Mouse (Mus musculus) hindbrain, embryonic 15.5 days (tissue): ENCODE measurements at regions not wholly inside any gene's neighbourhood (a gene's known extent, or its start where the extent isn't known, plus 50 kb on each side); places are given as distances from the start of the nearest gene placed in this dataset.

Experiments
- ATAC-seq: fragments of 200-750 bp; cut with Nextera tagmentation; 2 replicates; pipeline ENCODE4 v1.8.0; 2017; ENCODE audit warnings: low read depth, moderate number of reproducible peaks, moderate TSS enrichment; ENCODE audit not compliant: low FRiP score
- H3K27ac ChIP-seq: fragments of 300-500 bp; sonication (generic); replicated peaks from 2 replicates; pipeline ENCODE4 v1.5.1; 2015; ENCODE audit warnings: mild to moderate bottlenecking, inconsistent platforms
- H3K27me3 ChIP-seq: fragments of 300-500 bp; sonication (generic); 2 replicates; pipeline ENCODE4 v1.6.1; 2015; ENCODE audit warnings: control low read depth, inconsistent platforms
- H3K36me3 ChIP-seq: fragments of 300-500 bp; sonication (generic); 2 replicates; pipeline ENCODE4 v1.6.1; 2015; ENCODE audit warnings: control low read depth, inconsistent platforms
- H3K4me1 ChIP-seq: fragments of 300-500 bp; sonication (generic); replicated peaks from 2 replicates; pipeline ENCODE4 v1.6.1; 2015; ENCODE audit warnings: control low read depth, inconsistent platforms
- H3K4me2 ChIP-seq: fragments of 300-500 bp; sonication (generic); 2 replicates; pipeline ENCODE4 v1.6.1; 2015; ENCODE audit warnings: moderate library complexity, mild to moderate bottlenecking, inconsistent platforms
- H3K4me3 ChIP-seq: fragments of 300-500 bp; sonication (generic); 2 replicates; pipeline ENCODE4 v1.5.1; 2015; ENCODE audit warnings: mild to moderate bottlenecking, inconsistent platforms
- H3K9ac ChIP-seq: fragments of 300-500 bp; sonication (generic); 2 replicates; pipeline ENCODE4 v1.6.1; 2015; ENCODE audit warnings: inconsistent platforms
- H3K9me3 ChIP-seq: fragments of 300-500 bp; sonication (generic); 2 replicates; pipeline ENCODE4 v1.6.1; 2016; ENCODE audit warnings: control low read depth, inconsistent platforms
- WGBS: fragments of 180-500 bp; shearing (Covaris S2); methylation state at CpG from one replicate; pipeline ENCODE4 v1.1.7; 2015; 5-methylcytosine and 5-hydroxymethylcytosine counted together

DNA sequence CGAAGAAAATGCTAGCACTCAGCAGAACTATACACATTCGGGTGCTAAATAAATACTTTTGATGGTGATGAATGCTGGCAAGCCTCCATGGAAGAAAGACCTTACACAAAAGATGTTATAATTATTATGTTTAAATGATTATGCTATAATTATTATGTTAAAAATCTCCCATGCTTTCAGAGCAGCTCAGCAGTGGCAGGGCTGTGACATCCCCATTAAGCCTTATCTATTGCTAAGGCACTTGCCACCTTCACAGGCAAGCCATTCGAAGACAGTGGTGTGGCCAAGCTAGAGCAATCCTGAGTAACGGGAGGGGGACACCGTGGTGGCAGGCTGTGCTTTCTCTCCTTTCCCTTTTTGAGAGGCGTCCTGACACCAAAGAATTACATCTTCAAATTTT is 869.9 kb downstream of the Tmem182 start:
- Histone ChIP-seq H3K9me3 (no peaks in the 10 kb centered on the region), H3K4me2 (no peak overlapping the region), H3K27ac (no peak overlapping the region), H3K9ac (no peak overlapping the region), H3K4me3 (no peak overlapping the region), H3K27me3 (no peaks in the 10 kb centered on the region), H3K36me3 (no peaks in the 10 kb centered on the region), H3K4me1 (no peaks in the 10 kb centered on the region)
- WGBS, result 71% methylated on average over 6 of the region's 6 CpGs
- ATAC-seq, result no peak

DNA sequence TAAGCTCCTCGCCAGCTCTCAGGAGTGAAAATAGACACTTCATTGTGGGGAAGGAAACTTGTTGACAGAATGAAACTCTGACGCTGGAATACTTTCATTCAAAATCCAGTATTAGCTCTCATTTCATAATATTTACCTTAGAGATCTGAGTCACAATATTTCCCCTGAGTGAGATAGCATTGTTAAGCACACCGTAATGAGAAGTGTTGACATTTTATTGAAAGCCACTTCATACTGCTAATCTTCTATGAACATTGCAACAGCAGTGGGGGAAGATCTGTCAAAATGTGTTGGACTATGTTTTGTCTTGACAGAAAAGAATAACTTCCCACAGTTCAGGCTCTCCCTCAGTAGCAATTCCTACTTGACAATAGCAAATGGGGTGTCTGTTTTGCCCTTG is 900.3 kb downstream of the Tmem182 start:
- Histone ChIP-seq H3K4me3 (no peak overlapping the region), H3K9ac (no peak overlapping the region), H3K9me3 (no peaks in the 10 kb centered on the region), H3K4me1 (no peaks in the 10 kb centered on the region), H3K36me3 (no peaks in the 10 kb centered on the region), H3K4me2 (no peak overlapping the region), H3K27ac (no peak overlapping the region), H3K27me3 (no peaks in the 10 kb centered on the region)
- WGBS, result 83% methylated on average over 3 of the region's 3 CpGs
- no peak for ATAC-seq

DNA sequence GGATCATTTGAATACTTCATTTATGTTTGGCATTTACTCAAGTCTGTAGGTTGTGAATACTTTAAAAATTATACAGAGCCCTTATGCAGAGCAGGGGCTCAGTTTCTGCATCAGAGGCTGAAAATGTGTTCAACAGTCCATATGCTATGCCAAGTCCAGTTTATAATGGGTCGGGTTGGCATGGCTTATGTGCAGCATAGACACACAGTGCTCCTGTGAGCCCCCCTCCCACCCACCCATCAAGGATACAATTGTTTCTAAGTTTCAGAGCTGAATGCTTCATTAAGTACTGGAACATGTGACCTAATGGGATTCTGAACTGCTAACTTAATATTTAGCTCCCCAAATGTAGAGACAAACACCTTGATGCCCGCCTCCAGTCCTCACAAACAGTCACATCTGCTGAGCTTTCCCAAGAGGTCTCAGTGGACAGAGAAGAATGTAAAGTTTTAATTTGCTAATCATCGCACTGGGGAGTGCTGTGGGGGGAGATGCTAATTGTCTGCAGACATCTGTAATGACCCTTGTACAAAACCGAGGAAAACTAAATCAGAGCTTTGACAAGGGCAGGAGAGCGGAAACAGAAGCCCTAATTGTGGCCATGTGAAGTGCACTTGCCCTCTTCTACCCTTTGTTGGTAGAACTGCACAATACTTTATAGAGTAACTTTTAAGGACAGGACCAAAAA is 937.4 kb downstream of the Tmem182 start:
- Histone ChIP-seq H3K27me3 (no peaks in the 10 kb centered on the region), H3K4me2 (0 out of 2 replicates have a peak overlapping the region, but pooled peaks have one; percentile 7), H3K36me3 (no peaks in the 10 kb centered on the region), H3K4me1 (peaks cover 5% of the 10 kb centered on the region; the same call in 1 of the 2 replicates), H3K9ac (no peak overlapping the region), H3K4me3 (no peak overlapping the region), H3K9me3 (no peaks in the 10 kb centered on the region), H3K27ac (no peak overlapping the region)
- 24% methylated on average over 5 of the region's 5 CpGs for WGBS
- peak; percentile 61; the same call in 1 of the 2 replicates for ATAC-seq

DNA sequence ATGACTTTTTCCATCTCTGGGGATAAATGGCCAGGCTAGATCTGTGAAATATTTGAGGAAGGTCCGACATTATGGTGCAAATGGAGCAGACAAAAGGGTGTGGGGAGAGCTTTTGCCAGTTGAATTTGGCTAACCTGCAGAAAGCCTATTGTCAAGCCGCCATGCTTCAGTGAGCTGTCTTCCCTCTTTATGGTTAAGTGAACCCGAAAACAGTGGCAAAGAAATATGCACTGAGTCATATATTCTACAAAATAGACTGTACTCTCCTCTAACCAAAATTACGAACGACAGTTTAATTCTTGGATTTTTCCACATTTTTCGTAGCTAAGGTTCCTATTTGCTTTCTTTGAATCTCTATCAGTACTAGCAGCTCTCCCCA is 937.9 kb downstream of the Tmem182 start:
- H3K36me3 ChIP-seq, result no peaks in the 10 kb centered on the region
- H3K27me3 ChIP-seq, result no peaks in the 10 kb centered on the region
- no peak overlapping the region for H3K27ac ChIP-seq
- 34% methylated on average over 6 of the region's 6 CpGs for WGBS
- H3K4me3 ChIP-seq, result no peak overlapping the region
- no peak overlapping the region for H3K9ac ChIP-seq
- ATAC-seq, result no peak
- no peaks in the 10 kb centered on the region for H3K9me3 ChIP-seq
- H3K4me1 ChIP-seq, result peaks cover 5% of the 10 kb centered on the region; the same call in 1 of the 2 replicates
- H3K4me2 ChIP-seq, result 0 out of 2 replicates have a peak overlapping the region, but pooled peaks have one; percentile 7

DNA sequence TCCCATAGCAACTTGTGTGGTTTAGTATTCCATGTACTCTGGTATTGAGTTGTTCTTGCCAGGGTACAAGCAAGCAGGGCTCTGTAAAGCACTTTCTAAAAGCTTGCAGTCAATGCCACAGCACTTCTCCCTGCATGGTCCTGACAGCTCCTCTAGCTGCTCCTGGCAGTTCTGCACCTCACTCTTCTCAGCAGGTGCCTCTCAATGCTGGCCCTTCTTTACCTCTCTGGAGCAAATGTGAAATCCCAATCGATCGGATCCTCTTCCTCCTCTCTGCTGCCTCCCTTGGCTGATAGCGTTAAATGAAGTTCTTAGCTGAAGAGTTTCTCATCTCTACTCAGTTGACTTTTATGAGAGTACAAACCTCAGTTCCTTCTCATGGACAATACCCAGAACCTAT is 939.1 kb downstream of the Tmem182 start:
- Histone ChIP-seq H3K4me2 (no peak overlapping the region), H3K4me1 (peaks cover 5% of the 10 kb centered on the region; the same call in 1 of the 2 replicates), H3K4me3 (no peak overlapping the region), H3K27ac (no peak overlapping the region), H3K36me3 (no peaks in the 10 kb centered on the region), H3K9ac (no peak overlapping the region), H3K27me3 (no peaks in the 10 kb centered on the region), H3K9me3 (no peaks in the 10 kb centered on the region)
- ATAC-seq, result no peak
- 59% methylated on average over 3 of the region's 3 CpGs for WGBS

DNA sequence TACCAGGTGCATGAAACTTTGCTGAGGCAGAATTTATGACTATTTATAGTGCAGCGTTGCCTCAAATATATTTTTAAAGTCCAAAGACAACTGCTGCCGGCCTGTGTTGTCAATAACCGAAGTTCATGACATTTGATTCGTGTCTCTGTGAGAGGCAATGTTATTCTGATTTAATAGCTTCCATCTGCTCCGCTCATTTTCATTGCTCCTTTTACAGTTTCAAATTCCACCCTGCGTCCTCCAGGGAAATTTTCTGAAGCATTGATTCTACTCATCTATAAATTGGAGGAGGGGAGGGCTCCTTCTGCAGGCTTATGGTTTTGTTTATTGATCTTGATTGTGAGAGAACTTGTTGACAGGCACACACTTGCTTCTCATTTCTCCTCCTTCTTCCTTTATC is 936.2 kb upstream of the Pou3f3 start:
- Histone ChIP-seq H3K27me3 (no peaks in the 10 kb centered on the region), H3K9me3 (no peaks in the 10 kb centered on the region), H3K4me2 (no peak overlapping the region), H3K36me3 (no peaks in the 10 kb centered on the region), H3K4me1 (no peaks in the 10 kb centered on the region), H3K4me3 (no peak overlapping the region), H3K9ac (no peak overlapping the region), H3K27ac (no peak overlapping the region)
- no peak for ATAC-seq
- 72% methylated on average over 6 of the region's 6 CpGs for WGBS
